Mouse (Mus musculus) kidney, adult 2 months (tissue): Measurements from ENCODE around the gene Dpm1. TPM values are rescaled to one million over a fixed set of nuclear protein-coding genes. Genes with fewer than 3 reads are reported as not detected.

ENCODE experiments used
- DNase-seq: peaks from one replicate; pipeline ENCODE4 v3.0.0; 2021
- H3K27ac ChIP-seq: fragments of 200-500 bp; 2 replicates; pipeline ENCODE4 v1.5.1; 2012; ENCODE audit warnings: low read depth, low read length, control low read depth, inconsistent platforms; ENCODE audit not compliant: insufficient read depth
- H3K27me3 ChIP-seq: fragments of 200-500 bp; replicated peaks from 2 replicates; pipeline ENCODE4 v1.6.1; 2012; ENCODE audit warnings: mild to moderate bottlenecking, moderate library complexity, low read length, inconsistent platforms; ENCODE audit not compliant: control insufficient read depth, insufficient read depth
- H3K36me3 ChIP-seq: fragments of 200-500 bp; 2 replicates; pipeline ENCODE4 v1.6.1; 2012; ENCODE audit warnings: mild to moderate bottlenecking, moderate library complexity, low read length, inconsistent platforms; ENCODE audit not compliant: control insufficient read depth, insufficient read depth
- H3K4me1 ChIP-seq: fragments of 200-500 bp; 2 replicates; pipeline ENCODE4 v1.6.1; 2011; ENCODE audit warnings: low read length; ENCODE audit not compliant: control insufficient read depth, insufficient read depth
- H3K4me3 ChIP-seq: fragments of 200-500 bp; 2 replicates; pipeline ENCODE4 v1.5.1; 2011; ENCODE audit warnings: mild to moderate bottlenecking, low read depth, low read length, control low read depth; ENCODE audit not compliant: insufficient read depth
- CTCF ChIP-seq: fragments of 200-500 bp; conservative IDR thresholded peaks from 2 replicates; pipeline ENCODE4 v1.5.1; 2011; ENCODE audit warnings: low read depth, mild to moderate bottlenecking, control low read depth, low read length, moderate library complexity, mixed read lengths; ENCODE audit not compliant: insufficient read depth, insufficient read length
- POLR2A ChIP-seq: fragments of 200-500 bp; IDR thresholded peaks from one replicate; pipeline ENCODE4 v1.6.1; 2011; ENCODE audit warnings: low read depth, low read length, control low read depth
- WGBS: fragments of 180-500 bp; shearing (Covaris S2); methylation state at CpG from one replicate; pipeline ENCODE4 v1.1.7; 2018; 5-methylcytosine and 5-hydroxymethylcytosine counted together
- polyA plus RNA-seq: library from polyadenylated mRNA; depleted of rRNA; stranded (reverse); fragments of >200 nt; gene quantifications from 2 replicates; pipeline ENCODE4 v1.2.3, GENCODE M21; 2012

The Dpm1 gene
- polyA plus RNA-seq, 1 experiment = 36.6 TPM

DNA sequence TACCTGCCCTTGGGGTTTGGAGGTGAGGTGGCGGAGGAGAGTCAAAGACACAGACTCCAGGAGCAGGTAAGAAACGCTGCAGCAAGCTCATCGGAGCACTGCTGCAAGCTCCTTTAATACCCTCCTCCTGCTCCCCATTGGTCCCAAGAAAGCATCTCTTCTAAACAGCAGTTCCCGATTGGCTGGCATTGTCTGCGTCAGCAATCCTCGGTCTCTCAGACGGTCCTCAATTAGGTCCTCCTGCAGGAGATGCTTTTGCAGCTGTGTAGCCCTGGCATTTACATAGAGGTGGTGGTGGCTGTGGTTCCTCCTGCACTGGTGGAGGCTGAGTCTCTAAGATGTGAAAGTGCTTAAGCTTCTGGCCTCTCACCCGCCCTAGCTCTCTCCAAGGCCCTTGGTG lies 15.2 kb upstream of the Dpm1 start:
- no peak for TF ChIP-seq POLR2A
- no peak for TF ChIP-seq CTCF
- H3K4me3 ChIP-seq = no peak overlapping the region
- H3K4me1 ChIP-seq = no peaks in the 10 kb centered on the region
- H3K27ac ChIP-seq = no peak overlapping the region
- H3K27me3 ChIP-seq = no peaks in the 10 kb centered on the region
- no peak for DNase-seq
- 44% methylated on average over 8 of the region's 8 CpGs for WGBS
- H3K36me3 ChIP-seq = no peaks in the 10 kb centered on the region

DNA sequence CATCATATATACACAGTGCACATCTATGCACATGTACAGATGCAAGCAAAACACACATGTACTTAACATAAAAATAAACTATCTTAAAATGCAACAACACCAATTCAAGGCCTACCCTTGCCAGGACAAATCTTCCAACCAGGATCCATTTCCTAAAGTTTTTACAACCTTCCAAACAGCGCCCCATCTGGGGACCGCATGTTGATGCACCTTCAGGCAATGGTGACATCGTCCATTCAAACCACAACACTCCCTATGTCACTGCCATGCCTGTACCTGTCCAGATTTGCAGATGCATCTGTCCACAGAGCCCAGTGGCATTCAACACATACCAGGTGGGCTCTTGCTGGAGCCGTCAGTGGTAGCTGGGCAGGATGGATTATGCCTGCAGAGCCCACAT lies 12.9 kb upstream of the Dpm1 start:
- WGBS = 71% methylated on average over 4 of the region's 4 CpGs
- Histone ChIP-seq H3K36me3 (no peaks in the 10 kb centered on the region), H3K4me3 (no peak overlapping the region), H3K27me3 (no peaks in the 10 kb centered on the region), H3K4me1 (no peaks in the 10 kb centered on the region), H3K27ac (no peak overlapping the region)
- no peak for DNase-seq
- TF ChIP-seq POLR2A = no peak
- no peak for TF ChIP-seq CTCF

DNA sequence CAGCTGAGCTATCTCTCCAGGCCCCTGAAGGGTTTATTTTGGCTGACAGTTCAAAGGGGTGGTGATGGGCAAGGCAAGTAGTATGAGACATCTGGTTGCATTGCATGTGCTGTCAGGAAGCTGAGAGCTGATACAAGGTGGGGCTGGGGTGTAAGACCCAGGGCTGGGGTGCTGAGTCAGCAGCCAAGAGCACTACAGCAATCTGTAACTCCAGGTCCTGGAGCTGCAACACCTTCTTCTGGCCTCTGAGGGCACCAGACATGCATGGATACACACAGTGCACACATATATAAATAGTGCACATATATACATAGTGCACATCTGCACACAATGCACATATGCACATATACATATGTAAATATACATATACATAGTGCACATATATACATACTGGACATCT lies 12.4 kb upstream of the Dpm1 start:
- H3K27ac ChIP-seq = no peak overlapping the region
- H3K36me3 ChIP-seq = no peaks in the 10 kb centered on the region
- TF ChIP-seq CTCF = no peak
- no peak for TF ChIP-seq POLR2A
- no peaks in the 10 kb centered on the region for H3K4me1 ChIP-seq
- H3K27me3 ChIP-seq = no peaks in the 10 kb centered on the region
- no peak for DNase-seq
- H3K4me3 ChIP-seq = no peak overlapping the region

DNA sequence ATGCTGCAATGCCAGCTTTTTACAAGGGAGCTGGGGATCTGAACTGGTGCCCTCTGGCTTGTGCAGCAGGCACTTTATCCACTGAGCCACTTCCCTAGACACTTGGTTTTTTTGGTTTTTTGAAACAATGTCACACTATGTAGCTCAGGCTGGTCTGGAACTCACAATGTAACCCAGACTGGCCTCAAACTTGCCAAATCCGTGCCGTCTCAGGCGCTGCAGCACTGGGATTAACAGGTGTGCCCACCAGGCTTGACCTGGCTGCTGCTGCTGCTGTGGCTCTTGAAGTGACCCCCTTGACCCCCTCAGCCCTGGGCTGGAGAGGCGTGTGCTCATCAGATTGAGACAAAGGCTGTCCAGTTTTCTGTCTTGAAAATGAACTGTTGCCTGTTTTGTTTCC lies 7.9 kb upstream of the Dpm1 start:
- Histone ChIP-seq H3K27me3 (no peaks in the 10 kb centered on the region), H3K4me1 (no peaks in the 10 kb centered on the region), H3K4me3 (no peak overlapping the region), H3K36me3 (no peaks in the 10 kb centered on the region), H3K27ac (no peak overlapping the region)
- no peak for TF ChIP-seq POLR2A
- TF ChIP-seq CTCF = no peak
- no peak for DNase-seq
- 91% methylated on average over 4 of the region's 4 CpGs for WGBS

DNA sequence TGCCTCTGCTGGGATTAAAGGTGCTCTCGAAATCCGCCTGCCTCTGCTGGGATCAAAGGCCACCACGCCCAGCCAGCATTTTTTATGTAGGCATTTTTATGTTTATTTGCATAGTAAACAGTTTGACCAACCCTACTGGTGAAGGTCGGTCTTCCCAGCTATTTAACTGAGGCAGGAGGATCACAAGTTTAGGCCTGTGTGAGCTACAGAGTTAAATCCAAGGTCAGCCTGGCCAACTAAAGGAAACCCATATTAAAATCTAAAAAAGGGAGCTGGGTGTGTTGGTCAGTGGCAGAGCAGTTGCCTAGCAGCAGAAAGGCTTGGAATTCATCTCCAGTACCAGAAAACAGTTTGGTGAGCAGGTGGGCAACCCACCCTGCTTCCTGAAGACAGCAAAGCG lies 2.9 kb upstream of the Dpm1 start:
- no peak overlapping the region for H3K27ac ChIP-seq
- H3K27me3 ChIP-seq = no peaks in the 10 kb centered on the region
- peaks cover 14% of the 10 kb centered on the region for H3K4me1 ChIP-seq
- H3K4me3 ChIP-seq = no peak overlapping the region
- no peak for DNase-seq
- no peaks in the 10 kb centered on the region for H3K36me3 ChIP-seq
- TF ChIP-seq POLR2A (no peak), CTCF (no peak)
- 85% methylated on average over 5 of the region's 5 CpGs for WGBS

DNA sequence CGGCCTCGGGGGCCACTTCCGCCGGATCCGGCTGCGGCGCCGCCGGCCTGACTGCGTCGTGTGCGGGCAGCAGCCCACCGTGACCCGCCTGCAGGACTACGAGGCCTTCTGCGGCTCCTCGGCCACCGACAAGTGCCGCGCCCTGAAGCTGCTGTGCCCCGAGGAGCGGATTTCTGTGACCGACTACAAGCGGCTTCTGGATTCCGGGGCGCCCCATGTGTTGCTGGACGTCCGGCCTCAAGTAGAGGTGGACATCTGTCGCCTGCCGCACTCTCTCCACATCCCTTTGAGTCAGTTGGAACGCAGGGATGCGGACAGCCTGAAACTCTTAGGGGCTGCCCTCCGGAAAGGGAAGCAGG lies 1.1 kb upstream of the Dpm1 start:
- 69% methylated on average over 33 of the region's 33 CpGs for WGBS
- TF ChIP-seq POLR2A (no peak), CTCF (no peak)
- no peak for DNase-seq
- H3K4me1 ChIP-seq = peaks cover 17% of the 10 kb centered on the region
- no peak overlapping the region for H3K27ac ChIP-seq
- no peaks in the 10 kb centered on the region for H3K27me3 ChIP-seq
- no peaks in the 10 kb centered on the region; the same call in 1 of the 2 replicates for H3K36me3 ChIP-seq
- H3K4me3 ChIP-seq = peak overlapping the region; percentile 63

DNA sequence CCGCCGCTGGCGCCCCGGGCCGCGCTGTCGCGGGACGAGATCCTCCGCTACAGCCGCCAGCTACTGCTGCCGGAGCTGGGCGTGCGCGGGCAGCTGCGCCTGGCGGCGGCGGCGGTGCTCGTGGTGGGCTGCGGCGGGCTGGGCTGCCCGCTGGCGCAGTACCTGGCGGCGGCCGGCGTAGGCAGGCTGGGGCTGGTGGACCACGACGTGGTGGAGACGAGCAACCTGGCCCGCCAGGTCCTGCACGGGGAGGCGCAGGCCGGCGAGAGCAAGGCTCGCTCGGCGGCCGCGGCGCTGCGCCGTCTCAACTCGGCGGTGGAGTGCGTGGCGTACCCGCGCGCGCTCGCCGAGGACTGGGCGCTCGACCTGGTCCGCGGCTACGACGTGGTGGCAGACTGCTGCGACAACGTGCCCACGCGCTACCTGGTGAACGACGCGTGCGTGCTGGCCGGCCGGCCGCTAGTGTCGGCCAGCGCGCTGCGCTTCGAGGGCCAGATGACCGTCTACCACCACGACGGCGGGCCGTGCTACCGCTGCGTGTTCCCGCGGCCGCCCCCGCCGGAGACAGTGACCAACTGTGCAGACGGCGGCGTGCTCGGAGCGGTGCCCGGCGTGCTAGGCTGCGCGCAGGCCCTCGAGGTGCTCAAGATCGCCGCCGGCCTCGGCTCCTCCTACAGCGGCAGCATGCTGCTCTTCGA lies 531 bp upstream of the Dpm1 start:
- peak overlapping the region; percentile 63 for H3K4me3 ChIP-seq
- peak overlapping the region; percentile 95; the same call in 1 of the 2 replicates for H3K27ac ChIP-seq
- peak; percentile 8 for DNase-seq
- no peak for TF ChIP-seq CTCF
- TF ChIP-seq POLR2A = no peak
- peaks cover 17% of the 10 kb centered on the region for H3K4me1 ChIP-seq
- no peaks in the 10 kb centered on the region; the same call in 1 of the 2 replicates for H3K36me3 ChIP-seq
- H3K27me3 ChIP-seq = no peaks in the 10 kb centered on the region
- 4% methylated on average over 100 of the region's 105 CpGs for WGBS
